Mouse (Mus musculus) left cerebral cortex, postnatal 25 days (tissue): ENCODE results near the gene Cul1. TPM values are rescaled to one million over a fixed set of nuclear protein-coding genes. Genes with fewer than 3 reads are reported as not detected.

Experiments
- total RNA-seq, 2 experiments: library from RNA; stranded (reverse); gene quantifications; 2 replicates each; pipeline ENCODE4 v1.2.3; 2021

The Cul1 gene
- total RNA-seq, 2 experiments from 2014 or later, result 106 to 122 TPM

Other genes with a start within 250 kb of the Cul1 start
- gene Ezh2, start 141.9 kb downstream of the Cul1 start, total RNA-seq, result 10 to 100 TPM; 12.4 to 13.1 TPM